Mouse (Mus musculus) cerebellum, adult (tissue): ENCODE data around the gene Tpo.

ENCODE experiments used
- ATAC-seq: cut with Nextera tagmentation; 2 replicates; pipeline ENCODE4 v1.9.2; 2017; ENCODE audit warnings: mild to moderate bottlenecking, moderate library complexity, mixed read lengths; ENCODE audit not compliant: insufficient number of reproducible peaks, low FRiP score, low TSS enrichment

The Tpo gene

DNA sequence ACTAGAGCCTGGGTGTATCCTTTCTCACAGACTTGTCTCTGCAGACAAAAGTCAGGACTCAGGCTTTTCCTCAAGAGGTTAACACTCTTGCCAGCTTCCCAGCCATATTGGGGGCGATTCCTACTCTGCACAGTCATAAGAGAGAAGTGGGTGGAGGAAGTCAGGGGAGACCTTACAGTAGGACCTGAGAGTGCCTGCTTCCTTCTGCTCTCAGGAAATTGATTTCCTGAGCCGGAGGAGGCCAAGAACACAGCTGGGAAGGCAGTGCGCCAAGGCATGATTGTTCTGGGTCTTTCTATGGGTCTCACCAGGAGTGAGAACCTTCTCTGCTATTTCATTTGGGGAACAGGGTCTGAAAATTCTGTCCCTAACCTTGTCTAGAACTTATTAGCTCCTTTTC is 48.5 kb downstream of the Tpo start:
- ATAC-seq: no peak

DNA sequence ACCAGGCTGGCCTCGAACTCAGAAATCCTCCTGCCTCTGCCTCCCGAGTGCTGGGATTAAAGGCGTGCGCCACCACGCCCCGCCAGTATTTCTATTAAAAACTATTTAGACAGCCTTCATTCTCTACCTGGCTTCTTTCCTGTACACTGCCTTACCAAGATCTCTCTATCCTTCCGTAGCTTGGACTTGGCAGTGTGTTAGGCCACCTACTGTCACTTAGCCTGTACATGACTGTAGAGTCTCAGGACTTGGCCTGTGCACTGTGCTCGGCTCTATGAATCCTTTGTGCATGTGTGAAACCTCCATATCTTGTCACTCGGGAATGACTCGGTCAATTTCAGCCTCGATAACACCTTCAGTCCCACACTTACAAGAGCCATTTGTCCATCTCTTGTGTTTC is 55.4 kb downstream of the Tpo start:
- no peak for ATAC-seq

DNA sequence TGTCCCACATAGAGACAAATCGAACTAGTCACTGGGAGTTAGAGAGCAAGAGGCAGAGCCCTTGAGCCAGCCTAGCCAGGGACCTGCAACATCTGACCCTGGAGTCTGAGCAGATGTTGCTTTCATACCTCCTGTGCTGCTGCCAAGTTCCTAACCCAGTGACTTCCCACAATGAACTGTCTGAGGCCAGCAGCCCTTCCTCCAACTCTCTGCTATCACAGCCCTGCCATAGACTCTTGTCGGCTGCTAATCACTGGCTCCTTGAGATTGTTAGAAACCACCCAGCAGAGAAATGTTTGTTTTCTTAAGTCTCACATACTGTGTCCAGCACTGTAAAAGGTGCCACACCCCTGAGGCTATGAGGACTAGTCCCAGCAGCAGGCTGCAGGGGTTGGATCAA is 56.1 kb downstream of the Tpo start:
- no peak for ATAC-seq

DNA sequence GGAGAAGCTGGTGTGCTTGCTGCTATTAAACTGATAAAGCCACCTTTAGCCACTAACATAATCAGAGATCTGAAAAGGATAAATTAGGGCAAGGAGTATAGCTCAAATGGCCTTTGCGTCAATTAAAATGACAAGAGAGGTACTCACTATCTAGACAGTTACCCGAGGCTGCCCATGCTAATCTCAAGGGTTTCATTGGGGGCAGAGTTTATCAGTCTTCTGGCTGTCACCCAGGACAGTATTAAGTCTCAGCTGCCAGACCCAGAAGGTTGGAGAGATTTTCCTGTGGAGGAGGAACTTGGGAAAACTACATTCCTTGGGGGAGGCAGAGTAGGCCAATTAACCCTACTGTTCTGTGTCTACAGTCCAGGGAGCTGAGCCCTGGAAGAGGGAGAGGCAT is 63.1 kb downstream of the Tpo start:
- ATAC-seq: no peak

DNA sequence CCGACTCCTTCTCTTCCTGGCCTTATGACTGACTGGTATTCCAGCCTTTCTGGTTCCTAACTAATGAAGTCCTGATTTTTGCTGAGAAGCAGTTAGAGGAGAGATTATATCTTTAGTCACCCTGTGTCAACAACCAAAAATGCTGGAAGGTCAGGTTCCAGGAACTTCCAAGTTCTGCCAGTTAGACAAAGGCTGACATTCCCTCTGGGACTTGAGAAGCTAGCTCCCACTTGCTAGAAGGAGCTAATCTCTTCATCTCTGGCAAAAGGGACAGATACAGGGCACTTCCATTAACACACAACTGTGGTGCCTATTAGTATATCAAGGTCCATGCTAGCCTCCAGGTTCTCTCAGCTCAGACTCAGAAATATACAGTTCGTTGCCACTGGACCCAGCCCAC is 64.6 kb downstream of the Tpo start:
- ATAC-seq: no peak

DNA sequence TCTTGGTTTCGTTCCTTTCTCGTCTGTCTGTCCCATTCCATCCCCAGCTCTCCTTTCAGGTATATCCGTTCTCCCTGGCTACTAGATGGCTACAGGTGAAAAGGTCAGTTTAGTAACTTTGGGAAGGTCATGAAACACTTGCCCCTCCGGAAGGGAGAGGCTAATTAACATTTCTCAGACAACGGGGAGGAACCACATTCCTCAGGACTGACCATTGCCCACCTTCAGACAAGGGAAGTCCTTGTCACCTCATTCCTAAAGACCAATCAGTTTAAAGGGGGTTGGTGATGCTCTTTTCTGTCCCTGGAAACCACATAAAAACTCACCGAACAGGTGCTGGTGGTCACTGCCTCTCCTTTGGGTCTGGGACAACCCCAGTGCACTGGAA is 70.3 kb downstream of the Tpo start:
- ATAC-seq: no peak

DNA sequence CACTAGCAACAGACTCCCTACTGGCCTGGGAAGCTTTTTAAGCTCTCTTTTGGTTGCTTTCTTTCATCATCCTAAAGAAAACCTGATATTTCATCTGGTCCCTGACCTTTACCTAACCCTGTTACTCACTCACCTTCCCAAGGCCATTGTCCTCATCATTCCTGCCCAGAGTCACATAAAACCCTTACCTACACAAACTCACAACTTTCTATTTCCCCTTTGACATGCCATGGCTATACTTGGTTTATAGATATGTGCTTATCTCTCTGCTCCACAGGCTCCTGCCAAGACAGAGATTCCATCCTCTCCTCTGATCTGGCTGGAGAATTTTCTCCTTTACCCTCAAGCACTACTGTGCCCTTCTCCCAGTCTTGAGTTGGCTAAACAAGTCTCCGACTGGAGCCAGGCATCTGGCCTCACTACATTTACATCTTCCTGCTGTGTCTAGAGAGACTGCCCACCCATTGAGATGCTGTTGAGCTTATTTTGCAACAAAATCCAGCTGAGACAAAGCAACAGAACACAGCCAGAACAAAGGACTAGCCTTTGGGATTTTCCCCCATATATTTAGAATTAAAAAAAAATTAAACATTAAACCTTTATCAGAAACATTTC is 70.8 kb downstream of the Tpo start:
- ATAC-seq: no peak

DNA sequence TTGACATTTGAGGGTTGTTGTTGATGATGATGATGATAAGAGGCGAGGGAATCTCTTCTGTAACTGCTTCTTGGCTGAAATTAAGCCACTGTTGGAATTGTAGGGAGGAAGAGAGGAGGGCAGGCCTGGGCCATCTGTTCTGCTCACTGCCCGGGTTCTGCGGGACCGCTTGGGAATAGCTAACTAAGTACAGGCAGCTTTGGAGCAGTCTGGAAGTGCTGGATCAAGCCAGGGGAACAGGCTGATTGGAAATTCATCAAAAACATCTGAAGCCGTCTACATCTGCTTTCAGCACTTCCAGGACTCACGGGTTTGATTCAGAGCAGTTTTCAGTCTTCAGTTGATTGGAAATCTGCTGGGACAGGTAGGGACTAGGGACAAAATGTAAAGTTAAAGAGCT is 74.4 kb downstream of the Tpo start:
- no peak for ATAC-seq

DNA sequence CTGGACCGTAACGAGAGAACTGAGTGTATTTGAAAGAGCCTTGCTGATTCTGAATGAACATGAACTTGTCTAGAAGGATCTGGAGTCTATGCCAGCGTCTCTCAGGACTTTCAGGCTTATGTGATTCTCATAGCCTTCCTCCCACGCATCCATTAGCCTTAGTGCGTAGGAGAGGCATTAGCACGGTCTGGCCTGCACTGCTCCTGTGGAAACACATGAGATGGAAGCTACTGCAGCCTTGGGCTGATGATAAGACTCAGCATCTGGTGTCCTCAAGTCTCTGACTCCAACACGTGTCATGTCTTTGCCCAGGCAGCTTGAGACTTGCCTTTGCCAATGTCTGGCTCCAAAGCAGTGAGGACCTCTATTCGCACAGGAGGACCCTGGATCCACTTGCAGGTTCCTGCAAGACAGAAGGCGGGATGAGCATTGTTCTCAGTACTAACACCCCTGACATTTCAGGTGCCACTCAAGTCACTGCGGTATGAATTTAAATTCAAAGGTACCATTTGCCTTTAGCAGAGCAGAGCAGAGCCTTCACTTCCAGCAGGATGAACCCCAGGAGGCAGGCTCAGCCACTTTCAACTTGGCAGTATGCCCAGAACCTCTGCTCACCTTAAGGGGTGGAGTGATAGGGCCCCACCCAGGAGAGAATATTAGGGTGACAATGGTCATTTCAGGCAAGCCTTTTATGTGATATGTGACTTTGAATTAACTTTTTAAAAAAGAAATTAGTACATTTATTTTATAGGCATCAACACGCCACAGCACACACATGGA is 77.5 kb downstream of the Tpo start:
- no peak for ATAC-seq

DNA sequence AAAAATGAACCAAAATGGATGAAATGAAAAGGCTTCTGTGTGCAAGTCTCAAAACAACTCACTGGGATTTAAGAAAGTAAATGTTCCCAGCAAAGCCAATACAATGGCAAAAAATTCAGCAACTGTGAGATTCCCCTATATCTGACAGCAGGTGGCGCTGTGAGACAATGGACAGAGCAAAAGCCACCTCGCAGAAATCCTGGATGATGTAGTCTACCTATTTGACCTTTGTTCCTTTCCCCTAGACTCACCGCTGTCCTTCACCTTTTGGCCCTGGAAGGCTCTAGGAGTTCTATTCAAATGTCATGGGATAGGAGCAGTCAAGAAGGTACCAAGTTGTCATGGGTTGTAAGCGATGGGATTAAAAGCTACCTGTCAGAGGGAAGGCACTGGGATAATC is 82.2 kb downstream of the Tpo start:
- peak; percentile 72 for ATAC-seq

DNA sequence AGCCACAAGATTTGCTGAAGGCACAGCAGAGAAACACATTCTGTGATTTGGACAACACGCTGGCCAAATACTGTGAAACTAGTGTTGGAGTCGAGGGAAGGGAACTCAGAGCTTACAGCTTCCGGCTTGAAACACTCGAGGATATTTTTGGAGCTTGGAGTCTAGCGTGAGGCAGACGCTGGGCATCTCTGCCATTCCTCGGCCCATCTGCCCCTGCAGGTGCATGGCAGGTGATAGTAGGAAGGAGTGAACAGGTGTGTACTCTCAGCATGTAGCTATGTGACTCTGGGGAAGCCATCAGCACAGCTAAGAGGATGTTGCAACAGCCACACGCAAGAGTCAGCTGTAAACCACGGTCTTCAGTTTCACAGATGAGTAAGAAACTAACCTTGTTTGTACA is 82.6 kb downstream of the Tpo start:
- no peak for ATAC-seq

DNA sequence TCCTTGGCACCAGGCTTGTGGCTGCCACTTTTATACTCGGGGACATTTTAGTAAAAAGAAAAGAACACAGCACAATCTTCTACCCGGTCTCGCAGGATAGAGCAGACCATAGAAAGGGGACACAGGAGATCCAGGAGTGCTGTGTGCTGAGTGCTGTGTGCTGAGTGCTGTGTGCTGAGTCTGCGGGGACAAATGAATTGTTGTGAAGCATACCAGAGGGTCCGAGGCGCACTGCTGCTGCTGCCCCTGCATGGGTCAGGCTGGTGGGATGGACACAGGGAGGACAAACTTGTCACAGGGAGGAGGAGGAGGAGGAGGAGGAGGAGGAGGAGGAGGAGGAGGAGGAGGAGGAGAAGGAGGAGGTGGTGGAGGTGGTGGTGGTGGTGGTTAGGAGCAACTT is 83.6 kb downstream of the Tpo start:
- no peak for ATAC-seq

DNA sequence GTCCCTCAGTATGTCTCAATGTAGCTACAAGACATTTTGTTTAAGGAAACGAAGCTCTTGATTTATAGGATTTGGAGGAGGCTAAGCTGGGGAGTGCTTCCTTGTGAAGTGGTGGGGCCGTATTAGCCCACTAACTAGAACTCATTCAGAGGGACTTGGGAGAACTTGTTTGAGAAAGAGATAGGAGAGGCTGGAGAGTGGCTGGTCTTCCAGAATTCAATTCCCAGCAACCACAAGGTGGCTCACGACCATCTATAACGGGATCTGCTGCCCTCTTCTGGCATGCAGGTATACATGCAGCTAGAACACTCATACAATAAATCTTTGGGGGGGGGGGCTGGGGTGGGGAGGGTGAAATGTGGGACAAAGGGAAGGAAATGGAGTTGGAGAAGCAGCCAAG is 92.3 kb downstream of the Tpo start:
- ATAC-seq: no peak

DNA sequence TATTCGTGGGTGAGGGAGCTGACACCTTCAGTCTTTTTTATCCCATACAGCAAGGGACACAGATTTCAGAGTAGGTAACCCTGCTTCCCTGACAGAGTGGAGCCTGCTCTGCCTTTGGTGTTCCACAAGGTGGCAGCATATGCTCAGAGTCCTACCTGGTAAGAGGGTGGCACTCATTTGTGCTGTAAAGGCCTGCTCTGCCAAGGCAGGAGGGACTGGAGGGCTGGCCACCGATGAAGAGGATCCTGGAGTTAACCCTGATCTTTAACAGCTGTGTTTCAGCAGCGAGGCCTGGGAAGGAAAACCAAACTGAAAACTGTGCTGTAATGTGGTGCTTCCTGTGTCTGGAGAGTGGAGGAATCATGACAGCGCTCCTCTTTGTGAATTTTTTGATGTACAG is 92.9 kb downstream of the Tpo start:
- ATAC-seq: no peak

DNA sequence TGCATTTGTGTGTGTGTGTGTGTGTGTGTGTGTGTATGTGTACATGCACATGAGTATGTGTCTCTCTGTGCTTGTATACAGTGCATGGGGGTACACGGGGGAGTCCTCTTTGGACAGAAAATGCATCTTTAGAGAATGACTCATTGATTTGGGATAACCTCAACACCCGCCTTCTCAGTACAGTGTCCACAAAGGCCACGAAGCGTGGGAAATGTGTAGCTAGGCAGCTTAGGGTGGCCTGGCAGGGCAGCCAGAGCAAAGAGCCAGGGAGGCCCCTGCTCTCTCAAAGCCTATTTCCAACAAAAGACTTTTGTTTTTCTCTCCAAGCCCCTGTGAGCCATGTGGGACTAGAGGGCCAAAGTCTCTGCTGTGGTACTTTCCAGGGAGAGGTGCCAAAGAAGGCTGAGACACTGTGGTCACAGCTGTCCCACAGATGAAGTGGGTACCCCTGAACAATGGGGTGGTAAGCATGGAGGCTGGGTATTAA is 95.8 kb downstream of the Tpo start:
- no peak for ATAC-seq

DNA sequence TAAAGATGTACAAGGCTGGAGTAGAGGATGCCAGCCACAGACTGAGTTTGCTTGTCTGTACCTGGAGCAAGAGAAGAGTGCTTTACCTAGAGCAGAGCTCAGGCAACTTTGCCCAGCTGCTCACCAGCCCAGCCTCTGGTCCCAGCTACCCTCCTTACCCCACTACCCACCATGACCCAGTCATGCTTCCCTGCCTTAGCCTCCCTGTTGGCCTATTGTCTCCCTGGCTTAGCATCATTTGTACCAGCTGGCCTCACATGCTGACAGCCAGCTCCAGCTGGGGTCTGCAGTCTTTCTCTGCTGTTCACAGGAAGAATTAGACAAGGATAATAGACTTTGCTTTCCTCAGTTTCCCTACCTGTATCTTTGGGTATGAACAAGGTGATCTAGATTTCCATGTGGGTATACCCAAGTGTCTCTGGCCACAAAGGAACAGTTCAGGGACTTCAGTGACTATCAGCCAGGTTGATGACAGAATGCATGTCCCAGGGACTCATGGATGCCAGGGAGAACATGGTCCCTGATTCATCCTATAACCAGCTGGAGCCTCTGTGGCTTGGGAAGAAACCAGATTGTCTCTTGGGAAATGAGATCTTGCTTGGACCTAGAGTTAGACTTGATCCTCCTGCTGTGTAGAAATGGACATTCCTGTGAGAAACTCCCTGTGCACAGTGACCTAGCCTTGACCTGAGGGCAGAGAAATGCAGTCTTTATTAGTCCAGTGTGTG is 96.4 kb downstream of the Tpo start:
- no peak for ATAC-seq

DNA sequence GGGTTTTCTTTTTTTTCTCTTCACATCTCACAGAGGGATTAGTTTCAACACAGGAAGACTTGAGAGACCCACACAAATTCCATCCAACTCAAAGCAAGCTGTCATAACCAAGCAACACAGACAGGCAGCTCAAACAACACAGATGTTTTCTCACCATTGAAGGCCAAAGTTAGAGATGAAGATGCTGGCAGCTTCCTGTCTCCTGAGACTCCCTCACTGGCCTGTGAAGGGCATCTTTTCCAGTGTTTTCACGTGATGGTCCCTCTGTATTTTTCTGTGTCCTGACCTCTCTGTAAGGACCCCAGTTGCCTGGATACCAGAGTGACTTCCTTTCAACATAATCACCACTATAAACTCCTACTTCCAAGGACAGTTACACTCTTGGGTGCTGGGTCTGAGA is 97.0 kb downstream of the Tpo start:
- no peak for ATAC-seq

DNA sequence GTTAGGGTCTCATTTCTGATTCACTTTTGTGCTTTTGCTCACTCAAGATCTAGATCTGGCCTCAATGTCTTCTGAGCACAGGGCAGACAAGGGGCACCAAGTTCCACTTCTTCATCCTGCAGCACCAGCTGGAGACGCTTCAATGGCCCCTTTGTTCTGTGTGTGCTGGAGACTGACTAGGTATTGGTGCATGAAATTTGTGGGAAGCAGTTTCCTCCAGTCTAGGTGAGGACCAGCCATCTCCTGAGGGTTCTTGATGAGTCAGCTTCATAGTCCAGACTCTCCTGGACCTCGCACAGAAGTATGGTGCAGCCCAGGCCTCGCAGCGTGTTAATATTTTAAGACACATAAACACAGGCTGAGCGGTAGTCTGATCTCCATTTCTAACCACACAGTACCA is 97.7 kb downstream of the Tpo start:
- ATAC-seq: no peak

DNA sequence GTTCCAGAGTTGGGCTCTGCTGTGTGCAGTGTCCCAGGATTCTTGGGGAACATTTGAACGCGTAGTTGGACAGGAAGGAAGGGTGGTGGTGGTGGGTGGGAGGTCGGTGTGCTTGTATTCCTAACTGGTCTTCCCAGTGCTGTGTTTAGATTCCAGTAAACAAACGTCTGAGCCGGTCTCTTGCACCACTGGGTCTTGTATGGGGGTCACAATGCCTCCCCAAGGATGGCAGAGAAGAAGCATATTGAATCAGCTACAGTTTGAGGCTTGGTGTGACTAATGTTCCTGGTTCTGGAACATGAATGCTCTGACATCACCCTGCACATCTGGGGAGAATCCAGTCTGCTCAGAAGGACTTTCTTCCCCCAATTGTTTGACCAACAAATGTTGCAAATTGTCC is 101.9 kb downstream of the Tpo start:
- no peak for ATAC-seq

DNA sequence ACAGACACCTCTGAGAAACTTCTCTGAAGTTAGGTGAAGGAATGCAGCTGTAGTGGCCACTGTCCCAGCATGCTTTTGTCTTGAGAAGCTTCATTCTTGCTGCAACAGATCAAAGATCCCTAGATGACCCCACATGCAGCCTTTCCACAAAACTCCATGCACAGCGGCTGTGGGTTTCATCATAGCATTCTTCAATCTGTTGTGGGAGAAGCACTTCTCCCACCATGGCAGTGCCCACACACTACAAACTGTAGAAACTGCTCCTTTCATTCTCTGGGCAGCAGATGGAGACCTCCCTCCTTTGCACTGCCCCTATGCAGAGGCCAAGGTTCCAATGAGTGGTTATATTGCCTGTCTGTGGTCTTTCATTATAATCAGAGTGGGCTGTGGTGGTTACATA is 103.3 kb downstream of the Tpo start:
- ATAC-seq: no peak

DNA sequence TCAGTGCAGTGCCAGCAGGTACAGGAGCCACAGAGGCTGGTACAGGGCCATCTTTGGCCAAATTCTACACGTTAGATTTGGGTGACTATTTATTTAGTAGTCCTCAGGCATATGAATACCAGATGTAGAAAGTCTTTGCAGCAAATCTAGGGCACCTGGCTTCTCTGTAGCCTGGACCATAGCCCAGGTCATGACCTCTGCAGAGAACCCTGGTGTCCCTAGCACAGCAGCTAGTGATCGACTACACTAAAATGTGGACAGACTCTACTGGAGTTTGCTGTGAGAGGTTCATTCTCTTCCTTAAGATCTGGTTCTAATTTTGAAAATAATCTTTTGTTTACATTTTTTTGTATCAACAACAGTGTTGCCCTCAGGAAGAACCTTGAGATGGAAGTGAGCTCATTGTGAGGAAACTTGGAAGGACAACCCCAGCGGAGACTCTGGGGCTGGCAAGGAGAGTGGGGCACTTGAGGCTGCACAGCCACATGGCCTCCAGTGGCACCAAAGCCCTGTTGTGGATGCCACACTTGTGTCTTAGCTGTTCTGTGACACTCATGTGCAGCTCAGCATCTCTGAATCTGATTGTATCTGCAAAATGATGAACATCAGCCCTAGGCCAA is 104.6 kb downstream of the Tpo start:
- no peak for ATAC-seq
